Mouse (Mus musculus) skeletal muscle tissue, adult 2 months (tissue): ENCODE measurements around the gene Ppp6r2.

Experiments used
- DNase-seq: peaks from one replicate; pipeline ENCODE4 v3.0.0-alpha.2; 2012; ENCODE audit warnings: low read depth, low spot score

Ppp6r2 gene

GRCm38 (mm10) chr15:89210915-89211715 is at the start of gene Ppp6r2:
Gene Ppp6r2 (plus strand): TSS chr15:89211553.
- DNase-seq, result peak; percentile 91

GRCm38 (mm10) chr15:89165478-89165877 is 45.9 kb upstream of the Ppp6r2 start:
- no peak for DNase-seq

GRCm38 (mm10) chr15:89168922-89169321 is 42.4 kb upstream of the Ppp6r2 start:
- no peak for DNase-seq

DNA sequence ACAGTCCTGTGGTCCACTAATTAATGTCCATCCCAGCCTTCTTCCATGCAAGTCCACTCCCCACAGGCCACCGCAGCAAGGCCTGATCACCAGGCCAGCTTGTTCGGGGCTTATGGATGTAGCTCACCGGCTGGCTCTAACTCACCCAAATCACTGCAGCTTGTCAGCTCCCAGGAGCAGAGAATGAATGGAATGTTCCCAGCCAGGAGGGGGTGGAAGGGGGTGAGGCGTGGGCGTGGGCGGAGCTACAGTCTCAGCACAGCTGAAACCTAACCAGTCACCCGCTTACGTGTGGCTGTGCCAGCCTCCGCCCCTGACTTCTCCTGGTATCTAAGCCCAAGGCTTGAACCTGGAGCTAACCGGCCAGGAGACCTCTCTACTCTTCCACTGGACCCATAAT is 41.9 kb upstream of the Ppp6r2 start:
- DNase-seq, result peak; percentile 57

DNA sequence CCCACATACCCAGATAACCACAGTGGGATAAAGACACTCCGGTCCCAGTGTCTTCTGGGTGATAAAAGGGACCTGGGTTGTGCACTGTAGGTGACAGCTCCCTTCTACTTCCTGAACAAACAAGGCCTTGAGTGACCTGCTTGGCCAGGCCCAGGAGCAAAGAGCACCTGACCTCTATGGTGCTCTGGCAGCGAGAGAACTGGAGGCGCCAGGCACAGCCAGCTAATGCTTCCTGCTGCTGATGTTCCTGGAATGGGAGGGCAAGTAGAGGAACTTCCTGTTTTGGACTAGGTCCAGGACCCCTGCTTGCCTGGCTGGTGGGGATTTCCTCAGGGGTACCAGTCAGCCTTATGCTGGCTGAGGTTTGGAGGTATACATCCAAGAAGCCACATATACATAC is 41.3 kb upstream of the Ppp6r2 start:
- peak; percentile 42 for DNase-seq

DNA sequence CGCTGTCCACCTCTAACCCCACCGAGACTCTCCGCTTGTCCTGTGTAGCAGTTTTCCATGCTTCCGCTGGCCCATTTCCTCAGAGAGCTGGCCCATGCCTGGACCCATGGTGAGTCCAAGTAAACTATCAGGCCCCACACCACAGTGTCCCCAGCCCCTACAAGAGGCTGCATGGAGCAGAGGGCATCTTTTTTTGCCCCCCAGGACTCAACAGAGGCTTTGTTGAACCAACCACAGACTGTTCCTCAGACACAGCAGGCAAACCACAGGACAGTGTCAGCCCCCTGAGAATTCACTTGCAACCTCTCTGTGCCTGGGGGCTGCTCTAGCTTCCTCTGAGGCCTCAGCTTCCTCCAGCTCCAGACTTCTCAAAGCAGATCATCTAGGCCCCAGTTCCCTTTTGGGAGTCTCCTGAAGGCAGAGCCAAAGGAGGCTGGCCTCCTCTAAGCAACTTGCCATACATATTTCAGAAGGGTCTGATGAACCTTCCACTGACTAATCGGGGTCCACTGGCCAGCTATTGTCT is 39.8 kb upstream of the Ppp6r2 start:
- DNase-seq, result no peak

DNA sequence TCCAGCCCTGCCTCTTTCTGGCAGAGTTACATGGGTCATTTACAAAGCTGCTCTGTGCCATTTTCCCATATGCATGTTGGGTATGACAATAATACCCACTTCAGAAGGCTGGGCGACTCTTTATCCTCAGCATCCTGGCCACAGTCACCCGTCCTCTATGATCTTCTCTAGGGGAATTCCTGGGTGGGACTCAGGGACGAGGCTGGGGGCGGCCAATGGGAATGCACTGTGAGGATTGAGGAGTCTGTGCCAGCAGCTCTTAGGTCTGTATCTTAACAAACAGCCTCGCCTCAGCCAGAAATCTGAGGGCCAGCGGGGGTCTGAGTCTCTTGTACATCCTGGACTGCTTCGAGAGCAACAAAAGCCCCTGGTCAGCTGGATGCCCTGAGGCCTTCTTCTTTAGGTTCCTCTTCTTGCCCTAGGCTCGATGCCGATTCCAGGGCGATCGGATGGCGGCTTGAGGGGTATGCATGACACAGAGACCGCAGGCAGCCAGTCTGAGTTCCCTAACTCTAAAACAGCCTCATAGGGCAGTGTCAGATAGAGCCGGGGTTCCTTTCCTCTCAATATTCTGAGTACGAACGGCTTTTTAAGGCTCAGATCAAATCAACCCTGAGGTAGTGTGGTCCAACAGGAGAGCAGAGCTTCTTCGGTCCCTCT is 38.9 kb upstream of the Ppp6r2 start:
- DNase-seq, result no peak

- no peak for DNase-seq
Measured at GRCm38 (mm10) chr15:89173024-89173905, 38.1 kb upstream of the Ppp6r2 start.

DNA sequence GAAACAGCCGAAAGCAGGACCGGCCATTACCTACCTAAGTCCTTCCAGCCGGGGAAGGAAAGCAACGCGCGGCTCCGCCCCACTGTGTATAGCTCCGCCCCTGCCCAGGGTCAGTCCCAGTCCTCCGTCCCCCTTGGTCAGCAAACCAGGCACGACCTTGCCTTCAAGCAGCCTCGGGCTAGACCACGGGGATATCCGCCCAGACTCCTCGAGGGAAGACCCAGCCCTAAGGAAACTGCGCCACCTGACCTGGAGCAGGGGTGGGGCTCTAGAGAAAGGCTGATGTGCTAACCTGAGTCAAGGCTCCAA is 37.5 kb upstream of the Ppp6r2 start:
- no peak for DNase-seq

DNA sequence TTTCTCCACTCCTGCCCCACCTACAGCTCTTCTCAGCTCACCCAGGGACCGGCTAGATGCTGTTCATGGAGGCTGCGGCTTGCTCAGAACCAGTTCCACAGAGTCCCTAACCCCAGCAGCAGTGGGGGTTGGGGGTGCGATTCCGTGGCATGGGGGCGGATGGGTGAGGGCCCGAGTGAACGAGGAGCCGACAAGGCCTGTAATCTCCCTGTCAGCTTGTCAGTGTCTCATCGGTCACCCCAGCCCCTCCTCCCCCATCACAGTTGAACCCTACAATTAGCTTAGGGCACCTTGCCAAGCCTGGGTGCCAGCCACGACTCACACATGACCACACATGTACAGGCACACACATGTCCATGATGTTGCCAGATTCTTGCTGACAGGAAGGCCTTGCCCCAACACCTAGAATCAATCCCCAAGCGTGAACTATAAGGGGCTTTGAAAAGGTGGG is 36.4 kb upstream of the Ppp6r2 start:
- DNase-seq, result no peak

DNA sequence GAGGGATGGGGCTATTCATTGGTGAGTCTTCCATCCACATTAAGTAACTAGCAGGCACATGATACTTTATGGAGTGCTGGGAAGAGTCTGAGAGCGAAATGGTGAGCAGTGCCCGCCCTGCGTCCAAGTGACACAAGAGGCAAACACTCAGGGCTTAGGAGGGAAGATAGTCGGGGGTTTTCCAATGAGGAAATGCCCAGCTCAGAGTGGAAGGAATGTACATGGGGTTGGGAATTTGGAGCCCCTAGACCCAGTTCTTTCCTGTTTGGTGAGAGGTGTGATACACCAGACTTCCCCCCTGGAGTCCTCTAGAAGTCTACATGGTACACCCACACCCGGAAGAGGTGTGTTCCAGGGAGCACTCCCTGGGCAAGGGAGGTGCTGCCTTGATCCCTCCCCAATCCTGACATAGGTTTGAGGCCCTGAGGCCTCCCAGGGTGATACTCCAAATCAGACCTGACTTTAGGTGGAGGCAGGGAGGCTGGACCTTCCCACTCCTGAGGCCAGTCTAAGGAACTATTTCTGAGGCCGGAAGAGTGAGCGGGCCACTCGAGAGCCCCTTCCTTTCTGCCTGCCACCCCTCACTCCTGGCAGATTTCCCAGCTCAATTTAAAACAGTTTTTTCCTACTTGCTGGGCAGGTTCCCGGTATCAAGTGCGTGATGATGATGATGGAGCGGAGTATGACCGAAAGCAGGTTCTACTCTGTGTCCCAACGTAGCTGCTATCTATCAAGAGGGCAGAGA is 35.8 kb upstream of the Ppp6r2 start:
- DNase-seq, result no peak

DNA sequence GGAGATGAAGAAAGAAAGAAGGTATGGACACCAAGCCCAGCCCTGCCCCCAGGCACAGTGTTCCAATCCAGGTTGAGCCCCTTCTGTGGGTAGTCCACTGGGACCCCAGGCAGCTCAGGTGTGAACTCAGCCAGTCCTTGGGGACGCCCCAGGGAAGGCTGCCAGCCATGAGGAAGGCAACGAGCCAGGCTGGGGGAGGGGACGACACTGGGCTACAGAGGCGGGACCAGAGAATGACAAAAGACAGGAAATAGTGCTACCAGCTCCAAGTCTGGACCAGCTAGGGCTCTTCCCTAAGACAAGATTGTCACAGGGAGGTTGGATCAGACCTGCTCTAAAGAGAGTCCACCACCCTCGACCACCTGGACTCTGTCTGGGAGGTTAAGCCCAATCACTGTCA is 34.2 kb upstream of the Ppp6r2 start:
- peak; percentile 43 for DNase-seq

- peak; percentile 44 for DNase-seq
Measured at GRCm38 (mm10) chr15:89177576-89178259, 33.6 kb upstream of the Ppp6r2 start.

GRCm38 (mm10) chr15:89178260-89178860 is 33.0 kb upstream of the Ppp6r2 start:
- DNase-seq, result no peak

- peak; percentile 39 for DNase-seq
Measured at GRCm38 (mm10) chr15:89178954-89179629, 32.3 kb upstream of the Ppp6r2 start.

DNA sequence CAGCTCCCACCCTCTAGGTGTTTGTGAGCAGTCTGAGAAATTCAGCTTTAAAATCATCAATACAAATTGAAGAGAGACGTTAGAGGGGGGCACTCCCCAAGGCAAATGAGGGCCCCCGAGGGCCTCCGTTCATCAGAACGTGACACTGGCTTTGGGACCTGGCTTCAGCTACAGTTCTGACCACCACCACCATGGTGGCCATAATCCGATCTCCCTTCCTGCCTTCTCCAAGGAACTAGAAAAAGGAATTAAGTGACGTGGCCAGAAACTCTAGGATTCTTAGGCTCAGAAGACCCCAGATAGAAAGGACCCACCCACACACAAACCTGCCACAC is 31.8 kb upstream of the Ppp6r2 start:
- DNase-seq, result no peak

- no peak for DNase-seq
Measured at GRCm38 (mm10) chr15:89180081-89180541, 31.2 kb upstream of the Ppp6r2 start.

DNA sequence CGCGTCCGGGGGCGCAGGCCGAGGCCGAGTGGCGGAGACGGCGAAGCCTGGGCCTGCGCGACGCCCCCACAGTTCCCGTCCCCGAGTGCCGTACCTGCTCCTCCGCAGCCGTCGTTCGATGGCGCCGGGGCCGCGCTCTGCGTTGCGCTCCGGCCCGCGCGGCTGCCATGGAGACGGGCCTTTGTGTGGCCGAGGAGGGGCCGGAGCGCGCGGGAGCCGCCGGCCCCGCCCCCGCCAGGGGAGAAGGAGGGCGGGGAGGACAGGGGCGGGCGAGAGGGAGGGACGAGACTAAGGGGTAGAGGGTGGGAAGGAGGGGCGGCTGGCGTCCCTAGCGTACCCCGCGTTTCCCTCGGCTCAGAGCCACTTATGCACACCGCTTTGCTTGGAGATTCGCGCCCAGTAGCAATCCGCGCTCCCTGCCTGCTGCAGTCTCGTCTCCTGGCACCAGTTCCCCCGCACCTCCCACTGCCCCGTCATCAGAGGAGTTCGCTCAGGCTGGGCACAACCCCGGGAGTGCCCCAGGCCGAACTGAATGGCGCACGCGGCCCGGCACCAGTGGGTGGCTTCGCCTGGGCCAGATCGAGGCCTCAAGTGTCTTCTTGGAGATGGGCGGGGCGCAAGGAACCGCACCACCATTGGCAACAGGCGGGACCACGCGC is 30.7 kb upstream of the Ppp6r2 start, which contains the start of gene Plxnb2:
Gene Plxnb2, minus strand, starts transcription at position 218 of the 659 bp plus-strand sequence.
- DNase-seq, result peak; percentile 58
